Mouse (Mus musculus): ENCODE results near the gene Rnase4. TPM values are rescaled to one million over a fixed set of nuclear protein-coding genes. Genes with fewer than 3 reads are reported as not detected.

Rnase4 gene
- total RNA-seq, 1 experiment from 2014 or later = 131 TPM

GRCm38 (mm10) chr14:51088166-51088969 lies 2.5 kb upstream of the Rnase4 start:
- peak; percentile 90 for DNase-seq

- DNase-seq = peak; percentile 96
Observed at GRCm38 (mm10) chr14:51088970-51089673, 1.8 kb upstream of the Rnase4 start.

GRCm38 (mm10) chr14:51089674-51090076 lies 1.2 kb upstream of the Rnase4 start:
- DNase-seq = no peak

- peak; percentile 87 for DNase-seq
Observed at GRCm38 (mm10) chr14:51090077-51090781, 648 bp upstream of the Rnase4 start.

GRCm38 (mm10) chr14:51092073-51092620 lies 1.3 kb downstream of the Rnase4 start:
- no peak for DNase-seq

- DNase-seq = no peak
Observed at GRCm38 (mm10) chr14:51093496-51093895, 2.6 kb downstream of the Rnase4 start.

GRCm38 (mm10) chr14:51094096-51094875 lies 3.4 kb downstream of the Rnase4 start:
- DNase-seq = peak; percentile 32

- DNase-seq = no peak
Observed at GRCm38 (mm10) chr14:51094921-51095320, 4.0 kb downstream of the Rnase4 start.

GRCm38 (mm10) chr14:51095736-51096524 lies 5.1 kb downstream of the Rnase4 start:
- no peak for DNase-seq

GRCm38 (mm10) chr14:51098300-51098699 lies 7.4 kb downstream of the Rnase4 start:
- peak; percentile 79 for DNase-seq

GRCm38 (mm10) chr14:51098921-51099320 lies 8.0 kb downstream of the Rnase4 start:
- no peak for DNase-seq

GRCm38 (mm10) chr14:51101284-51101683 lies 10.4 kb downstream of the Rnase4 start:
- DNase-seq = no peak

- peak; percentile 78 for DNase-seq
Observed at GRCm38 (mm10) chr14:51103217-51103616, 12.3 kb downstream of the Rnase4 start.

- no peak for DNase-seq
Observed at GRCm38 (mm10) chr14:51104366-51104765, 13.5 kb downstream of the Rnase4 start.

- DNase-seq = no peak
Observed at GRCm38 (mm10) chr14:51106449-51106967, 15.6 kb downstream of the Rnase4 start.

GRCm38 (mm10) chr14:51111966-51112365 lies 21.1 kb downstream of the Rnase4 start:
- DNase-seq = no peak

- DNase-seq = no peak
Observed at GRCm38 (mm10) chr14:51113476-51113875, 22.6 kb downstream of the Rnase4 start.

- no peak for DNase-seq
Observed at GRCm38 (mm10) chr14:51113916-51114560, 23.2 kb downstream of the Rnase4 start, which contains the start of gene Eddm3b. TSS of gene Eddm3b (plus strand) at chr14:51114426.

- DNase-seq = no peak
Observed at GRCm38 (mm10) chr14:51125684-51126083, 34.8 kb downstream of the Rnase4 start.

Data from adrenal gland, postnatal 14 days (tissue).